Mouse (Mus musculus) bone marrow macrophage, adult 2 months (primary cell): ENCODE measurements around the gene Apbb1ip.

Experiments
- CTCF ChIP-seq: IDR thresholded peaks from 2 replicates; pipeline ENCODE4 v1.5.1; 2012; ENCODE audit warnings: low read depth, mild to moderate bottlenecking, low read length, moderate library complexity
- POLR2A ChIP-seq: IDR thresholded peaks from 2 replicates; pipeline ENCODE4 v1.6.1; 2012; ENCODE audit warnings: mild to moderate bottlenecking, low read depth, low read length, borderline replicate concordance

GRCm38 (mm10) chr2:22807312-22807711 is 33.4 kb downstream of the Apbb1ip start:
- TF ChIP-seq CTCF (no peak), POLR2A (no peak)
